Mouse (Mus musculus) lung, postnatal 10 days (tissue): Measurements from ENCODE around the gene Tns4.

ENCODE experiments used
- DNase-seq: peaks from one replicate; pipeline ENCODE4 v3.0.0; 2021

The Tns4 gene

GRCm38 (mm10) chr11:99043632-99044031 is 45.5 kb downstream of the Tns4 start:
- DNase-seq, result peak; percentile 40

GRCm38 (mm10) chr11:99042834-99043431 is 46.2 kb downstream of the Tns4 start:
- DNase-seq, result peak; percentile 78

- no peak for DNase-seq
Measured at GRCm38 (mm10) chr11:99041841-99042780, 47.0 kb downstream of the Tns4 start.

GRCm38 (mm10) chr11:99041051-99041729 is 47.9 kb downstream of the Tns4 start, which contains the start of gene Igfbp4:
Gene Igfbp4, plus strand, starts transcription at chr11:99041244.
- DNase-seq, result peak; percentile 88

GRCm38 (mm10) chr11:99040346-99040974 is 48.6 kb downstream of the Tns4 start:
- peak; percentile 78 for DNase-seq

GRCm38 (mm10) chr11:99039782-99040181 is 49.3 kb downstream of the Tns4 start:
- peak; percentile 92 for DNase-seq

GRCm38 (mm10) chr11:99036254-99036653 is 52.9 kb downstream of the Tns4 start:
- DNase-seq, result no peak

GRCm38 (mm10) chr11:99035350-99035749 is 53.8 kb downstream of the Tns4 start:
- DNase-seq, result no peak

GRCm38 (mm10) chr11:99026899-99027440 is 62.1 kb downstream of the Tns4 start:
- no peak for DNase-seq

- DNase-seq, result no peak
Measured at GRCm38 (mm10) chr11:99025878-99026277, 63.2 kb downstream of the Tns4 start.

- DNase-seq, result no peak
Measured at GRCm38 (mm10) chr11:99024468-99025134, 64.5 kb downstream of the Tns4 start.

- peak; percentile 95 for DNase-seq
Measured at GRCm38 (mm10) chr11:99023500-99024467, 65.3 kb downstream of the Tns4 start, which contains the start of gene Top2a. Gene Top2a, minus strand, starts transcription at chr11:99024189.

GRCm38 (mm10) chr11:99023094-99023493 is 66.0 kb downstream of the Tns4 start:
- DNase-seq, result no peak

- no peak for DNase-seq
Measured at GRCm38 (mm10) chr11:99022384-99022933, 66.6 kb downstream of the Tns4 start.

GRCm38 (mm10) chr11:99019844-99020243 is 69.3 kb downstream of the Tns4 start:
- DNase-seq, result no peak
